Mouse (Mus musculus) adrenal gland, postnatal 10 days (tissue): Measurements from ENCODE around the gene Cstad. TPM values are rescaled to one million over a fixed set of nuclear protein-coding genes. Genes with fewer than 3 reads are reported as not detected.

ENCODE experiments used
- DNase-seq: peaks from one replicate; pipeline ENCODE4 v3.0.0; 2021; ENCODE audit warnings: mixed read lengths
- total RNA-seq, 2 experiments: library from RNA; stranded (reverse); gene quantifications; 2 replicates each; pipeline ENCODE4 v1.2.3; 2021

The Cstad gene
- total RNA-seq, 2 experiments from 2014 or later: 1.7 to 3.7 TPM

GRCm38 (mm10) chr2:30595796-30596195 lies 956 bp downstream of the Cstad start:
- DNase-seq: no peak

- DNase-seq: peak; percentile 32
Measured at GRCm38 (mm10) chr2:30599621-30600020, 4.8 kb downstream of the Cstad start.

- peak; percentile 80 for DNase-seq
Measured at GRCm38 (mm10) chr2:30600291-30600690, 5.5 kb downstream of the Cstad start.

- DNase-seq: peak; percentile 81
Measured at GRCm38 (mm10) chr2:30600965-30601841, 6.4 kb downstream of the Cstad start.

GRCm38 (mm10) chr2:30602451-30602850 lies 7.6 kb downstream of the Cstad start:
- no peak for DNase-seq

GRCm38 (mm10) chr2:30603731-30604130 lies 8.9 kb downstream of the Cstad start:
- DNase-seq: no peak

GRCm38 (mm10) chr2:30604880-30605761 lies 10.3 kb downstream of the Cstad start:
- DNase-seq: peak; percentile 58

- DNase-seq: no peak
Measured at GRCm38 (mm10) chr2:30605762-30606051, 10.9 kb downstream of the Cstad start.

- no peak for DNase-seq
Measured at GRCm38 (mm10) chr2:30606621-30607052, 11.8 kb downstream of the Cstad start.

GRCm38 (mm10) chr2:30607941-30608340 lies 13.1 kb downstream of the Cstad start:
- DNase-seq: no peak

- no peak for DNase-seq
Measured at GRCm38 (mm10) chr2:30608690-30609201, 13.9 kb downstream of the Cstad start.

GRCm38 (mm10) chr2:30613574-30613973 lies 18.7 kb downstream of the Cstad start:
- peak; percentile 75 for DNase-seq

- DNase-seq: no peak
Measured at GRCm38 (mm10) chr2:30614151-30614923, 19.5 kb downstream of the Cstad start.

- no peak for DNase-seq
Measured at GRCm38 (mm10) chr2:30615869-30616268, 21.0 kb downstream of the Cstad start.

- DNase-seq: no peak
Measured at GRCm38 (mm10) chr2:30616464-30616863, 21.6 kb downstream of the Cstad start.

- DNase-seq: no peak
Measured at GRCm38 (mm10) chr2:30618487-30619248, 23.8 kb downstream of the Cstad start.

- DNase-seq: no peak
Measured at GRCm38 (mm10) chr2:30623873-30624272, 29.0 kb downstream of the Cstad start.

GRCm38 (mm10) chr2:30625296-30625826 lies 30.5 kb downstream of the Cstad start:
- no peak for DNase-seq

GRCm38 (mm10) chr2:30626058-30626675 lies 31.3 kb downstream of the Cstad start:
- no peak for DNase-seq

GRCm38 (mm10) chr2:30627338-30627737 lies 32.5 kb downstream of the Cstad start:
- DNase-seq: no peak

- no peak for DNase-seq
Measured at GRCm38 (mm10) chr2:30628374-30628773, 33.5 kb downstream of the Cstad start.
